Mouse (Mus musculus): ENCODE results near the gene Apobec2. TPM values are rescaled to one million over a fixed set of nuclear protein-coding genes. Genes with fewer than 3 reads are reported as not detected.

Gene Apobec2
- total and polyA plus RNA-seq, 2 experiments from 2014 or later = 0.11 to 0.32 TPM

- no peaks in the 10 kb centered on the region for H3K27me3 ChIP-seq (ENCODE audit: insufficient read depth, low read length)
- DNase-seq (ENCODE audit: low spot score) = no peak
- no peaks in the 10 kb centered on the region for H3K4me1 ChIP-seq (ENCODE audit: insufficient read depth, low read length)
- no peak for TF ChIP-seq CTCF (IDR thresholded peaks at IDR 0.05)
- no peak for ATAC-seq (ENCODE audit: low FRiP score)
- H3K9ac ChIP-seq (replicated peaks; ENCODE audit: low read length, poor library complexity, severe bottlenecking) = no peak overlapping the region
- no peaks in the 10 kb centered on the region for H3K9me3 ChIP-seq (ENCODE audit: low read length)
- H3K4me3 ChIP-seq (ENCODE audit: low read depth, low read length) = no peak overlapping the region
- no peaks in the 10 kb centered on the region for H3K36me3 ChIP-seq (ENCODE audit: insufficient read depth, low read length)
- H3K27ac ChIP-seq (ENCODE audit: low read depth, low read length) = no peak overlapping the region
- 72% methylated on average over 16 of the region's 16 CpGs for WGBS
- no peak overlapping the region for H3K4me2 ChIP-seq (ENCODE audit: low read depth, low read length, poor library complexity, severe bottlenecking)
Measured at GRCm38 (mm10) chr17:48443542-48444145, 10.9 kb upstream of the Apobec2 start.

GRCm38 (mm10) chr17:48442745-48443457, 10.2 kb upstream of the Apobec2 start:
- H3K4me3 ChIP-seq (ENCODE audit: low read depth, low read length) = no peak overlapping the region
- H3K4me2 ChIP-seq (ENCODE audit: low read depth, low read length, poor library complexity, severe bottlenecking) = no peak overlapping the region
- H3K9me3 ChIP-seq (ENCODE audit: low read length) = no peaks in the 10 kb centered on the region
- H3K27me3 ChIP-seq (ENCODE audit: insufficient read depth, low read length) = no peaks in the 10 kb centered on the region
- 67% methylated on average over 7 of the region's 7 CpGs for WGBS
- no peak overlapping the region for H3K27ac ChIP-seq (ENCODE audit: low read depth, low read length)
- no peaks in the 10 kb centered on the region for H3K36me3 ChIP-seq (ENCODE audit: insufficient read depth, low read length)
- ATAC-seq (ENCODE audit: low FRiP score) (no peak), DNase-seq (ENCODE audit: low spot score) (peak; percentile 44)
- no peaks in the 10 kb centered on the region for H3K4me1 ChIP-seq (ENCODE audit: insufficient read depth, low read length)
- peak; percentile 41 for TF ChIP-seq CTCF (IDR thresholded peaks at IDR 0.05)
- H3K9ac ChIP-seq (replicated peaks; ENCODE audit: low read length, poor library complexity, severe bottlenecking) = no peak overlapping the region

GRCm38 (mm10) chr17:48437421-48437911, 4.7 kb upstream of the Apobec2 start:
- WGBS = 45% methylated on average over 7 of the region's 7 CpGs
- peak; percentile 33; the same call in 1 of the 2 replicates for ATAC-seq (ENCODE audit: low FRiP score)
- H3K36me3 ChIP-seq (ENCODE audit: insufficient read depth, low read length) = no peaks in the 10 kb centered on the region
- 0 out of 2 replicates have a peak overlapping the region, but pooled peaks have one; percentile 32 for H3K27ac ChIP-seq (ENCODE audit: low read depth, low read length)
- no peak overlapping the region for H3K4me2 ChIP-seq (ENCODE audit: low read depth, low read length, poor library complexity, severe bottlenecking)
- H3K9me3 ChIP-seq (ENCODE audit: low read length) = no peaks in the 10 kb centered on the region
- peak; percentile 12; the same call in 1 of the 2 replicates for TF ChIP-seq CTCF (IDR thresholded peaks at IDR 0.05)
- DNase-seq (ENCODE audit: low spot score) = no peak
- no peaks in the 10 kb centered on the region for H3K4me1 ChIP-seq (ENCODE audit: insufficient read depth, low read length)
- no peak overlapping the region for H3K9ac ChIP-seq (replicated peaks; ENCODE audit: low read length, poor library complexity, severe bottlenecking)
- H3K4me3 ChIP-seq (ENCODE audit: low read depth, low read length) = no peak overlapping the region
- H3K27me3 ChIP-seq (ENCODE audit: insufficient read depth, low read length) = no peaks in the 10 kb centered on the region

GRCm38 (mm10) chr17:48436487-48436886, 3.8 kb upstream of the Apobec2 start:
- Histone ChIP-seq H3K9ac (replicated peaks; ENCODE audit: low read length, poor library complexity, severe bottlenecking) (no peak overlapping the region), H3K27me3 (ENCODE audit: insufficient read depth, low read length) (no peaks in the 10 kb centered on the region), H3K9me3 (ENCODE audit: low read length) (no peaks in the 10 kb centered on the region), H3K4me3 (ENCODE audit: low read depth, low read length) (no peak overlapping the region), H3K27ac (ENCODE audit: low read depth, low read length) (no peak overlapping the region), H3K36me3 (ENCODE audit: insufficient read depth, low read length) (no peaks in the 10 kb centered on the region), H3K4me1 (ENCODE audit: insufficient read depth, low read length) (no peaks in the 10 kb centered on the region), H3K4me2 (ENCODE audit: low read depth, low read length, poor library complexity, severe bottlenecking) (no peak overlapping the region)
- no peak for TF ChIP-seq CTCF (IDR thresholded peaks at IDR 0.05)
- 92% methylated on average over 1 of the region's 1 CpGs for WGBS
- ATAC-seq (ENCODE audit: low FRiP score) (no peak), DNase-seq (ENCODE audit: low spot score) (no peak)

- TF ChIP-seq CTCF (IDR thresholded peaks at IDR 0.05) = no peak
- Histone ChIP-seq H3K36me3 (ENCODE audit: insufficient read depth, low read length) (no peaks in the 10 kb centered on the region), H3K4me3 (ENCODE audit: low read depth, low read length) (no peak overlapping the region), H3K27me3 (ENCODE audit: insufficient read depth, low read length) (no peaks in the 10 kb centered on the region), H3K4me1 (ENCODE audit: insufficient read depth, low read length) (no peaks in the 10 kb centered on the region), H3K9me3 (ENCODE audit: low read length) (no peaks in the 10 kb centered on the region), H3K4me2 (ENCODE audit: low read depth, low read length, poor library complexity, severe bottlenecking) (no peak overlapping the region), H3K9ac (replicated peaks; ENCODE audit: low read length, poor library complexity, severe bottlenecking) (no peak overlapping the region), H3K27ac (ENCODE audit: low read depth, low read length) (no peak overlapping the region)
- DNase-seq (ENCODE audit: low spot score) = no peak
- 80% methylated on average over 5 of the region's 5 CpGs for WGBS
- ATAC-seq (ENCODE audit: low FRiP score) = no peak
Measured at GRCm38 (mm10) chr17:48434479-48434878, 1.7 kb upstream of the Apobec2 start.

- Histone ChIP-seq H3K4me1 (ENCODE audit: insufficient read depth, low read length) (no peaks in the 10 kb centered on the region), H3K9ac (replicated peaks; ENCODE audit: low read length, poor library complexity, severe bottlenecking) (no peak overlapping the region), H3K9me3 (ENCODE audit: low read length) (no peaks in the 10 kb centered on the region), H3K4me3 (ENCODE audit: low read depth, low read length) (no peak overlapping the region), H3K27me3 (ENCODE audit: insufficient read depth, low read length) (no peaks in the 10 kb centered on the region), H3K36me3 (ENCODE audit: insufficient read depth, low read length) (no peaks in the 10 kb centered on the region), H3K4me2 (ENCODE audit: low read depth, low read length, poor library complexity, severe bottlenecking) (no peak overlapping the region), H3K27ac (ENCODE audit: low read depth, low read length) (no peak overlapping the region)
- peak; percentile 40 for TF ChIP-seq CTCF (IDR thresholded peaks at IDR 0.05)
- no peak for DNase-seq (ENCODE audit: low spot score)
- WGBS = 80% methylated on average over 6 of the region's 6 CpGs
- no peak for ATAC-seq (ENCODE audit: low FRiP score)
Measured at GRCm38 (mm10) chr17:48433689-48434330, 1.1 kb upstream of the Apobec2 start.
